Mouse (Mus musculus): ENCODE results near the gene Eef1b2. TPM values are rescaled to one million over a fixed set of nuclear protein-coding genes. Genes with fewer than 3 reads are reported as not detected.
"Not testable (repeated sequence)": the region's sequence is repeated elsewhere in the genome, so short reads cannot be mapped to it uniquely, and the experiment has no call there.

Gene Eef1b2
- 485 and 564 TPM in 2 replicates for polyA plus RNA-seq (2014; fragmentation: Nextera tagmentation; extraction: Ambion mirVana)

- H3K27me3 ChIP-seq (ENCODE audit: control insufficient read depth, insufficient read depth, low read length), result no peaks in the 10 kb centered on the region
- WGBS, result under 1% methylated on average over 72 of the region's 72 CpGs
Observed at GRCm38 (mm10) chr1:63176604-63177421, at the start of gene Eef1b2, which contains the start of gene Ndufs1. TSS of gene Eef1b2 (plus strand) at chr1:63176825. TSS of gene Ndufs1 (minus strand) at chr1:63176833.

GRCm38 (mm10) chr1:63129273-63129672 lies 47.4 kb upstream of the Eef1b2 start:
- H3K4me3 ChIP-seq (replicated peaks; ENCODE audit: low read depth, low read length), result no peak overlapping the region
- H3K27ac ChIP-seq (replicated peaks; ENCODE audit: low read depth, low read length), result no peak overlapping the region
- H3K9ac ChIP-seq (replicated peaks; ENCODE audit: low read length), result no peak overlapping the region
- DNase-seq (no peak), ATAC-seq (ENCODE audit: low FRiP score, low TSS enrichment) (no peak)
- no peaks in the 10 kb centered on the region for H3K9me3 ChIP-seq (ENCODE audit: control insufficient read depth, low read length)
- WGBS, result 13% methylated on average over 3 of the region's 3 CpGs
- H3K27me3 ChIP-seq (ENCODE audit: control insufficient read depth, insufficient read depth, low read length), result no peaks in the 10 kb centered on the region
- peak overlapping the region; percentile 48 for H3K4me2 ChIP-seq (ENCODE audit: low read length)
- peaks cover 14% of the 10 kb centered on the region; the same call in 1 of the 2 replicates for H3K36me3 ChIP-seq (ENCODE audit: control insufficient read depth, insufficient read depth, low read length)
- no peaks in the 10 kb centered on the region for H3K4me1 ChIP-seq (ENCODE audit: control insufficient read depth, insufficient read depth, low read length)

More at GRCm38 (mm10) chr1:63176604-63177421, at the start of gene Eef1b2, which contains the start of gene Ndufs1:
- H3K9ac ChIP-seq (replicated peaks; ENCODE audit: low read length), result peak within 1 kb of the TSS; percentile 94
- no peaks in the 10 kb centered on the region for H3K9me3 ChIP-seq (ENCODE audit: control insufficient read depth, low read length)
- H3K4me3 ChIP-seq (replicated peaks; ENCODE audit: low read depth, low read length), result peak within 1 kb of the TSS; percentile 96
- peaks cover 25% of the 10 kb centered on the region for H3K36me3 ChIP-seq (ENCODE audit: control insufficient read depth, insufficient read depth, low read length)
- peak within 1 kb of the TSS; percentile 84 for H3K4me2 ChIP-seq (ENCODE audit: low read length)
- peak within 1 kb of the TSS; percentile 84 for H3K27ac ChIP-seq (replicated peaks; ENCODE audit: low read depth, low read length)
- ATAC-seq (ENCODE audit: low FRiP score, low TSS enrichment) (peak; percentile 91), DNase-seq (peak; percentile 98)
- peaks cover 18% of the 10 kb centered on the region for H3K4me1 ChIP-seq (ENCODE audit: control insufficient read depth, insufficient read depth, low read length)

- ATAC-seq (ENCODE audit: low FRiP score, low TSS enrichment) (no peak), DNase-seq (no peak)
- no peaks in the 10 kb centered on the region for H3K4me1 ChIP-seq (ENCODE audit: control insufficient read depth, insufficient read depth, low read length)
- H3K27ac ChIP-seq (replicated peaks; ENCODE audit: low read depth, low read length), result no peak overlapping the region
- H3K9me3 ChIP-seq (ENCODE audit: control insufficient read depth, low read length), result no peaks in the 10 kb centered on the region
- 23% methylated on average over 18 of the region's 18 CpGs for WGBS
- H3K4me3 ChIP-seq (replicated peaks; ENCODE audit: low read depth, low read length), result peak overlapping the region; percentile 5; the same call in 1 of the 2 replicates
- no peak overlapping the region for H3K9ac ChIP-seq (replicated peaks; ENCODE audit: low read length)
- H3K4me2 ChIP-seq (ENCODE audit: low read length), result peak overlapping the region; percentile 48
- H3K27me3 ChIP-seq (ENCODE audit: control insufficient read depth, insufficient read depth, low read length), result no peaks in the 10 kb centered on the region
- peaks cover 11% of the 10 kb centered on the region; the same call in 1 of the 2 replicates for H3K36me3 ChIP-seq (ENCODE audit: control insufficient read depth, insufficient read depth, low read length)
Observed at GRCm38 (mm10) chr1:63129857-63130690, 46.6 kb upstream of the Eef1b2 start.

GRCm38 (mm10) chr1:63130883-63131282 lies 45.7 kb upstream of the Eef1b2 start:
- Histone ChIP-seq H3K4me2 (ENCODE audit: low read length) (no peak overlapping the region), H3K4me1 (ENCODE audit: control insufficient read depth, insufficient read depth, low read length) (no peaks in the 10 kb centered on the region), H3K4me3 (replicated peaks; ENCODE audit: low read depth, low read length) (no peak overlapping the region), H3K36me3 (ENCODE audit: control insufficient read depth, insufficient read depth, low read length) (peaks cover 4% of the 10 kb centered on the region; the same call in 1 of the 2 replicates), H3K27me3 (ENCODE audit: control insufficient read depth, insufficient read depth, low read length) (no peaks in the 10 kb centered on the region), H3K9ac (replicated peaks; ENCODE audit: low read length) (no peak overlapping the region), H3K9me3 (ENCODE audit: control insufficient read depth, low read length) (no peaks in the 10 kb centered on the region), H3K27ac (replicated peaks; ENCODE audit: low read depth, low read length) (no peak overlapping the region)
- WGBS, result 92% methylated on average over 2 of the region's 2 CpGs
- ATAC-seq (ENCODE audit: low FRiP score, low TSS enrichment) (no peak), DNase-seq (no peak)

- no peak overlapping the region for H3K27ac ChIP-seq (replicated peaks; ENCODE audit: low read depth, low read length)
- no peaks in the 10 kb centered on the region for H3K9me3 ChIP-seq (ENCODE audit: control insufficient read depth, low read length)
- ATAC-seq (ENCODE audit: low FRiP score, low TSS enrichment), result no peak
- DNase-seq, result no peak
- 92% methylated on average over 11 of the region's 11 CpGs for WGBS
- H3K4me2 ChIP-seq (ENCODE audit: low read length), result no peak overlapping the region
- no peaks in the 10 kb centered on the region for H3K4me1 ChIP-seq (ENCODE audit: control insufficient read depth, insufficient read depth, low read length)
- no peaks in the 10 kb centered on the region for H3K36me3 ChIP-seq (ENCODE audit: control insufficient read depth, insufficient read depth, low read length)
- H3K4me3 ChIP-seq (replicated peaks; ENCODE audit: low read depth, low read length), result no peak overlapping the region
- no peaks in the 10 kb centered on the region for H3K27me3 ChIP-seq (ENCODE audit: control insufficient read depth, insufficient read depth, low read length)
- H3K9ac ChIP-seq (replicated peaks; ENCODE audit: low read length), result no peak overlapping the region
Observed at GRCm38 (mm10) chr1:63131766-63132165, 44.9 kb upstream of the Eef1b2 start.

GRCm38 (mm10) chr1:63134530-63134929 lies 42.1 kb upstream of the Eef1b2 start:
- Histone ChIP-seq H3K36me3 (ENCODE audit: control insufficient read depth, insufficient read depth, low read length) (peaks cover 7% of the 10 kb centered on the region; the same call in 1 of the 2 replicates), H3K4me3 (replicated peaks; ENCODE audit: low read depth, low read length) (no peak overlapping the region), H3K27me3 (ENCODE audit: control insufficient read depth, insufficient read depth, low read length) (no peaks in the 10 kb centered on the region), H3K27ac (replicated peaks; ENCODE audit: low read depth, low read length) (no peak overlapping the region), H3K4me2 (ENCODE audit: low read length) (no peak overlapping the region), H3K9ac (replicated peaks; ENCODE audit: low read length) (no peak overlapping the region), H3K4me1 (ENCODE audit: control insufficient read depth, insufficient read depth, low read length) (no peaks in the 10 kb centered on the region), H3K9me3 (ENCODE audit: control insufficient read depth, low read length) (no peaks in the 10 kb centered on the region)
- no peak for ATAC-seq (ENCODE audit: low FRiP score, low TSS enrichment)
- WGBS, result 80% methylated on average over 3 of the region's 3 CpGs
- DNase-seq, result no peak

GRCm38 (mm10) chr1:63137971-63138370 lies 38.7 kb upstream of the Eef1b2 start:
- Histone ChIP-seq H3K27ac (replicated peaks; ENCODE audit: low read depth, low read length) (no peak overlapping the region), H3K4me1 (ENCODE audit: control insufficient read depth, insufficient read depth, low read length) (no peaks in the 10 kb centered on the region), H3K27me3 (ENCODE audit: control insufficient read depth, insufficient read depth, low read length) (no peaks in the 10 kb centered on the region), H3K4me3 (replicated peaks; ENCODE audit: low read depth, low read length) (no peak overlapping the region), H3K9me3 (ENCODE audit: control insufficient read depth, low read length) (no peaks in the 10 kb centered on the region), H3K36me3 (ENCODE audit: control insufficient read depth, insufficient read depth, low read length) (peaks cover 18% of the 10 kb centered on the region), H3K9ac (replicated peaks; ENCODE audit: low read length) (no peak overlapping the region), H3K4me2 (ENCODE audit: low read length) (no peak overlapping the region)
- ATAC-seq (ENCODE audit: low FRiP score, low TSS enrichment), result no peak
- no peak for DNase-seq
- WGBS, result 83% methylated on average over 2 of the region's 2 CpGs

- H3K36me3 ChIP-seq (ENCODE audit: control insufficient read depth, insufficient read depth, low read length), result peaks cover 24% of the 10 kb centered on the region
- not testable (repeated sequence) for H3K4me1 ChIP-seq (ENCODE audit: control insufficient read depth, insufficient read depth, low read length); ATAC-seq (ENCODE audit: low FRiP score, low TSS enrichment); H3K27me3 ChIP-seq (ENCODE audit: control insufficient read depth, insufficient read depth, low read length); H3K9me3 ChIP-seq (ENCODE audit: control insufficient read depth, low read length); H3K4me2 ChIP-seq (ENCODE audit: low read length); H3K9ac ChIP-seq (replicated peaks; ENCODE audit: low read length); H3K4me3 ChIP-seq (replicated peaks; ENCODE audit: low read depth, low read length); H3K27ac ChIP-seq (replicated peaks; ENCODE audit: low read depth, low read length); DNase-seq
- 95% methylated on average over 1 of the region's 1 CpGs for WGBS
Observed at GRCm38 (mm10) chr1:63138586-63138985, 38.0 kb upstream of the Eef1b2 start.
